Mouse (Mus musculus) embryo, embryonic 11.5 days (tissue): ENCODE data around the gene Ergic1.

ENCODE experiments used
- DNase-seq: peaks from one replicate; pipeline ENCODE4 v3.0.0-alpha.2; 2012; ENCODE audit warnings: low read depth, low spot score

Gene Ergic1

DNA sequence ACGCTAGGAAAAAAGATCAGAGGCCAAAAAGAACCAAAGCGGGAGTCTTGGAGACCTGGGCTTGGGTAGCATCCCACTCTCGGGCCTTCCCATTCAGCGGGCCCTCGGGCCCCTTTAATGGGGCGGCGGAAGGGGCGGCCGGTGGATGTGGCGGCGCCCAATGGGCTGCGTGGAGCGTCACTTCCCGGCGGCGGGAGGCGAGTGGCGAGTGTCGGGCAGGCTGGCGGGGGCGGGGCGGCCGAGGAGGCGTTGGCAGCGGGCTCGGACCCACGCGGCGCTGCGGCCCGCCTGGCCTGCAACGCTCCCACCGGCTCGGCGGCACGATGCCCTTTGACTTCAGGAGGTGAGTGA is at the start of gene Ergic1:
Gene Ergic1, plus strand, starts transcription at position 200 of the 351 bp plus-strand sequence.
- DNase-seq, result peak; percentile 68

DNA sequence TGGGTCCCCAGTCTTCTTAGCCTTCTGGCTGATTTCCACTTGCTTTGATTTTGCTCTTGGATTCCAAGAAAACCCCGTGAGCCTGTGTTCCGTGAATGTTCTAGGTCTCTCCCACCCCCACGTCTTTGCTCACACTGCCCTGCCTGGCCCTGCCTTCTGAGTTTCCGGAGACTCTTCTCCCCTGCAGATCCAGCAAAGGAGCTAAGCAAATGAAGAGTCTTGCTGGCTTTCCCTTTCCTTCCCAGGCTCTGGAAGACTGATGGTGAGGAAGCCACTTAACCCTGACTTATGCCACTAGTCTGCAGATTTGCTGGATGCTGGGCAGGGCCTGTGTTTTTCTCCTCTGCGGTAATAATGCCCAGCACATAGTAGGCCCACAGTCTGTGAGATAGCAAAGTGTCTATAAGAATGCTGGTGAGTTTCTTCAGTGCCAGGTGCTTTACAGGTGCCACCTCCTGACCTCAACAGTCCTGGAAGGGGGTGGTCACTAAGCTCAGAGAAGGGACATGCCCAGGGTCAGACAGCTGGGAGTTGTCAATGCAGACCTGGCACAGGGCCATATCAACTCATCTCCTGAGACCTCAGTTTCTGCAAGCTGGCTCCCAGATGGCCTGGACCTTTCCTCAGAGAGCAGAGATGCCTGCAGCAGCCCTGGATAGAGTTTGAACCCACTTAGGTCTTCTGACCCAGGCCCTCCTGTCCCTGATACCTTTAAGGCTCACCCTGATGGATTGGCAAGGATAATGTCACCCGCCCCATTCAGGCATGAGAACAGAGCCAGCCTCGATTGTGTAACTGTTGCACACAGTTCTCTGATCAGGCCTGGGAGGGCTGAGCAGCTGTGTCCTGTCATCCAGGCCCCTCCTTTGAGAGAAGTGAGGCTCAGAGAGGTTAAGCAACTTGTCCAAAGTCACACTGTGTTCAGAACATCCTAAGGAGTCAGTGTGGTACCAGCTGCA is 49.2 kb upstream of the Ergic1 start:
- no peak for DNase-seq

DNA sequence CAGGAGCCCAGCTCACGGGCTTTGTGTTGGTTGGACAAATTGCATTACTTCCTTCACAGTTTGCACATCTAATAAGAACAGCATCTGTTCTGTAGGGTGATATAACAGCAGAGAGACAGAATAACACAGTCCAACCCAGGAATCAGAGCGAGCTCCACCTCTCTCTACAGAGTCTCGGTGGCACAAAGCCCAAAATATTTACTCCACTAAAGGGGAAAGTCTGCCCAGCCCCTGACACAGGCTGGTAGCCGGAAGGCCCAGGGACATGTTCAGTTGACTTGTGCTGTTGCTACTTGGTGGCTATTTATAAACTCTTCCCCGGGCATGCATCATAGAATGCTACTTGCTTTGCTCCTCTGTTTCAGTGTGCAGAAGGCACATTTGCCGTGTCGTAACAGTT is 48.3 kb upstream of the Ergic1 start:
- no peak for DNase-seq

DNA sequence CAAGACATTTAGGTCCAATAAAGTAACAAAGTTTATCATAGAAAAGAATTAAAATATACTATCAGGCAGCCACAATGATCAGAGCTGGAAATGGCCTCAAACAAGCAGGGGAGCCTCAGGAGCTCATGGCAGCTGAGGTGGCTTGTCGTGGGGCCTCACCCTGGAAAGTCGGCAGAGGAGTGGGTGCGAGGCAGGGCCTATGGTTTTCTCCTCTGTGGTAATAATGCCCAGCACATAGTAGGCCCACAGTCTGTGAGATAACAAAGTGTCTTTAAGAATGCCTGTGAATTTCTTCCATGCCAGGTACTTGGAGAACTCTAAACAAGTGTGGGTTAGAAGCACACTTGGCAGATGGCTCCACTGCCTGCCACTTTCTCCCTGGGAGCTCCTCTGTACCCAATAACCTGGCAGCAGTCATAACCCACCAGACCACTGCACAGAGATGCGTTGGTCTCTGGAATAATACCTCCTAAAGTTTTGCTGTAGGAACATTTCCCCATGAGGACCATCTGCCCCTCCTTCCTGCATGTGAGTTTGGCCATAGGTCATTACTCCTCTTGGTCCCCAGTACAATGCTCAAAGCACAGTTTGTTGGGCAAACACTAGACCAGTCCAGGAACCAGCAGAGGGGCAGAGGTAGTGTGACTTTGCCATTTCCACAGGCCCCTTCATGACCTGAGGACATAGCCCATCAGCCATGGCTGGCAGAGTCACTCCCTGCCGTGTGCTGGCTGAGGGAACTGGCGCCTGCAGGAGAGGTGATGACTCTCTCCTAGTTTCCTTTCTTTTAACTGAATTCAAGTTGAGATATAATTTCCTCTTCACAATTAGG is 47.6 kb upstream of the Ergic1 start:
- DNase-seq, result no peak

DNA sequence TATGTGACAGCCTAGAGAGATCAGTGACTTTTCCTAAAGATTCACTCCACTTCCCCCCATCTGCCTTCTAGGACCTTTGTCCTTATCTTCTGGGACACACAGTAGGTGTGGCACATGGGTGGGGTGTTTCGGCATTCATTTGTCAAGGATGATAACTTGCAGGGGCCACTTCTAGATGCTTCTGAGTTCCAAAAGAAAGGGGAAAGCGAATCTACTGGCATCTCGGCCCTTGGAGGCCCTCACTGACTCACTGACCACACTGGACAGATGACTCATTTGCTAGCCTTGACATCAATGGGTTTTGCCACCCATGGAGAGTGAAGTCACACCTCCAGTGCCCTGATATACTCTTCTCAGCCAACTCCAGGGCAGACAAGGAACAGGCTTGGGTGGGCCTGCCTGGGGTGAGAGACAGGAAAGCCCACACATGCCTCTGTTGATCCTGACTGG is 46.7 kb upstream of the Ergic1 start:
- DNase-seq, result no peak

DNA sequence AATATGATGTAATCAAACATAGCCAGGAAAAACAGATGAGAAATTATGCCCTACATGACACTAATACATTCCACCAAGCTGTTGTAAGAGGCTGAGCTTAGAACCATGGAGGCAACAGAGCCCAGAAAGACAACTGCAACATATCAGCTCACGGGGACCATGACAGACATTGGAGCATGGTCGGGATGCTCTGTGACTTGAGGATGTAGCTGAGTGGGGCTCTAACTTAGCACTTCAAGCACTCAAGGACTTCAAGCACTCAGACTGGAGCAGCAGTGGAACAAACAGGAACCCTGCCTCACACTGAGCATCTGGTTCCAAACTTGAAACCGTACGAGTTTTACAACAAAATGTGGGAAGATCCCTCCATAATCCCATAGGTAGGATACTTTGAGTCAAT is 45.6 kb upstream of the Ergic1 start:
- no peak for DNase-seq

DNA sequence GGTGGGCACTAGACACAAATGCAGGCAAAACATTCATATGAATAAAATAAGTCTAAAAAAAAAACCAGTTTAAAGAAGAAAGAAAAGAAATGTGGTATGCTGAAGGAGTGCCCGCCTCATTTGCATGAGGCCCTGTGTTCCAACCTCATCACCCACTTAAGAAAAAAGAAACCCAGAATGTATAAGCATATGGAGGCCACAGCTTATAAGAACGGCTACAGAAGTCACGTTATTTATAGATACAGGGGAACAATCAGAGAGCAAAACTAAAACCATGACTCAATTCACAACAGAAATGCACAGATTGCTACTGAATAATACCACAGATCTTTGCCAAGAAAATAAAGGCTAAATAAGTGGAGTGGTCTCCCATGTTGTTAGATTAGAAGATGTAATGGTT is 43.0 kb upstream of the Ergic1 start:
- no peak for DNase-seq

DNA sequence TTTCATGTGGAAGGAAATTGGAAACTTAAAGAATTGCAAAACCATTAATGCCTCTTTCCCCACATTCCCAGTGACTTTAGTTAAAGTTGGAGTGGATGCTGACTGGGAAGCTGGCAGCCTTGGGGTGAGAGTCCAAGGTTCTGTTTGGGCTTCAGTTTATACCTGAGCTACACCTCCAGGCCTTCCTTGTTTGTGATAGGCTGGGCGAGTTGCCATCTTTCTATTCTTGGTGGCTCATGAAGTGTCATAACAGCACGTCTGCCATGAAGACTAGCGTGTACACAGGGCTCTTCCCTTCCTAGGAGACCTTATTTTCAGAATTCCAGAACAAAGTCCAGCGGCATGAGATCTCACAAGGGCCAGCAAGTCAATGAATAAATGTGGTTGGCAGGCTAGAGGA is 38.6 kb upstream of the Ergic1 start:
- no peak for DNase-seq

DNA sequence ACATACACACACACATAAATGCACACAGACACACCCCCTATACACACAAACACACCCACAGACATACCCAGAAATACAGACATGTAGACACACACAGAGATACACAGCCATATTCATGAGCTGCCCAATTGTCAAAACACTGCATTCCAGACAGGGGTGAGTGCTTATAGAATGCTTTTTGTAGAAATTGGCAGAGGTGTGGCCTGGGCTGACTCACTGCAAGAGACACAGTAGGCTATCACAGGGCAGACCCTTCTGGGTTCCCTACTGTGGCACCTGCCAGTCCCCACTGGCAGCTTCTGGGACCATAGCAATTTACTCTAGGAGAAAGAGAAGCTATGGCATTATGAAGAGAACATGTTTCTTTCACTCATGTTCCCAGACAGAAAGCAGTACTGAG is 37.0 kb upstream of the Ergic1 start:
- no peak for DNase-seq

DNA sequence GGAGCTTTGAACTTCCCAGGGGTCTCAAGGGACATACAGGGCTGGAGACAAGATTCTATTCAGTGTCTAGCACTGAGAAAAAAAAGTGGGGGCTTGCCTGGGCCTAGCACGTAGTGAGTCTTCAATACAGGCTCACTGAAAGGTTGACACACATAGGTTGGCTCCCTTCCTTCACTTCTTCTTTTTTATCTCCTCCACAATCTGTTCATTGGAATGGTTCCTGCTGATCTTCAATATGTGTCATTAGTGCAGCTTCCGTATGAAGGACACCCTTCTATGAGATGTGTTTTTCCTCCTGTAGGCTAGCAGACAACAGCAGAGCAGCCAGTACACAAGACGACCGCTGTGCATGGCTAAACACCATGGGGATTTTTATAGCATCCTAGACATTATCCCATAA is 36.5 kb upstream of the Ergic1 start:
- no peak for DNase-seq

DNA sequence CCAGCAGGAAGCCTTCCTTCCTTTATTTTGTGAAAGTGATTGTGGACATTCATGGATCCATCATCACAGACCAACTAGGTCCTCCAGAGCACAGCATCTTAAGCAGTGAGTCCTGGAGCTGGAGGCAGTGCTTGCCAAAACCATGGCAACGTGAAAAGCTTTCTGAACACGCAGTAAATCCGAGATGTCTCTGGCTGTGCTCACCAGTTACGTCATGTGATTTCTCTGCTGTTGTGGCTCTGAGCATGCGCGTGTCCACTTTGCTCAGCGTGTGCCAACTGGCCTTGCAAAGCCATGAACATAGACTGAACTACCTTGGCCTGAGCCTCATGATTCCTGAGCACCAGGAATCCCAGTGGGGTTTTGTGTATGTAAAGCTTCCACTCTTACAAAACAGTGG is 36.0 kb upstream of the Ergic1 start:
- no peak for DNase-seq

DNA sequence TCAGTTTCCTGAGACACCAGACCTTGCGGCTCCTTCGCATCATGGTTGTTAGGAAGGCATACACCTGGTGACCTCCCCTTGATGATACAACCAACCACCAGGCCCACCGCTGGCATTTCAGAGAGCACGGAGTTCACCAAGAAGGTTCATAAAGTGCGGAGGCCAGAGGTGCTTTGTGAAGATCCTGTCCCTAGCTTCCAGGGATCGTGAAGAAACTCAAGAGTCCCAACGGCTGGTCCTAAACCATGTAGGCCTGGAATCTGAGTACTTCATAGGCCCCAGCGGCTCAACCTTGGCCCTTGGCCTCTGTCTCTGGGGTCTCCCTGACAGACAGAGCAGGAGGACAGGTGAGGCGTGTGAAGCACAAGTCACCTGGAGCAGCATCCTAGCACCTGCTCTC is 34.0 kb upstream of the Ergic1 start:
- DNase-seq, result no peak

DNA sequence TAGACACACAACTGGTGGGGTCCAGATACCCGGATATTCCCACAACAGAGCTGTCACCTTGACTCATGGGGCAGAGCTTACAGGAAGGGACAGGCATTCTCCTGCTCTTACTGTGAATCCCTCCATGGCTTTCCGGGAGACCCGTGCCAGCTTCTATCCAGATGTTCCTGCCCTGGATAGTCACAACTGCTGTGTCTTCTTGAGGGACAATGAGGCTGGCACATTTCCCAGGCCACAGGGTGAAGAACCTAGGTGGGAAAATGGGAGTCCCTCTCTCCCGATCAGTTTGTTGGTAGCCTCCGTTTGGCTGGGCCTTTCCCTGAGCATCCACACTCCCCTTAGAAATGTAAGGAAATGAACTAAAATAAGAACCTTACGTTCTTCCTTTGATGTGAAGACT is 32.5 kb upstream of the Ergic1 start:
- no peak for DNase-seq

DNA sequence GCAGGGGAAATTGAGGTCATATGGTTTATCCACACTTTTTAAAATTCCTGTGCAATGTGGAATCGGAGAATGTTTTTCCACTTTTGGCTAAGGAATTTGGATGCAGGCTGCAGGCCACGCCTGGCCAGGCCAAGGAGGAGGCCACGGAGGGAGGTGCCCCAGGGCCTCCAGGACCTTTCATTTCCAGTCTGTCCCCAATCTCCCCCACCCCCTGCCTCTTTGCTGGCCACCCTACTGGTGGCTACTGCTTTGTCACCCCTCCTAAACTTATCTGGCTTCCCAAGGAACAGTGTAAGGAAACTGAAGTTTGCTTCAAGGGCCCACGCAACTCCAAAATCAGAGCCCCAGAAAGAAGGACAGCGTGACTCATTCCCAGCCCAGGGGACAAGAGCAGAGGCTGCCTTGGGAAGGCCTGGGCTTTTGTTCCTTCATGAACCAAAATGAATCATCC is 31.5 kb upstream of the Ergic1 start:
- no peak for DNase-seq

DNA sequence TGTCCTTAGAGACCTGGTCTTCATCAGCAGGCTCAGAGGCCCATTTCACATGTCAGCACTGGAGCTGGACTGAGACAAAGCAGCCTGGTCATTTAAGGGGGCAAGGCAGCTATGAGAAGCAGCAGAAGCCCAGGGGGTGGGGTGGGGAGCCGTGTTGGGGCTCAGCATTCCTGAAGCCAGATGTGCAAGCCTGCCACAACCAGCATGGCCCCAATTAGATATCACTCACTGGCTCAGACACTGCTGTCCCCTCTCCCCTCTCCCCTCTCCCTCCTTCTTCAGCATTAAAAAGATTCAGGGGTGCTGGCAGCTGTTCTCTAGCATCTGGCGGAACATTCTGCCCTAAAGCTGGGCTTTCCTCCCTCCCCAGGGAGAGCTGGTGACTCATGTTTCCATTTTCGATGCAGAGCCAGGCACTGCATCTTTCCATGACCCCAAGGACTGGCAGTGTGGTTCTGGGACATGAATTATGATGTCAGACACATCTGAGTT is 30.7 kb upstream of the Ergic1 start:
- DNase-seq, result no peak

DNA sequence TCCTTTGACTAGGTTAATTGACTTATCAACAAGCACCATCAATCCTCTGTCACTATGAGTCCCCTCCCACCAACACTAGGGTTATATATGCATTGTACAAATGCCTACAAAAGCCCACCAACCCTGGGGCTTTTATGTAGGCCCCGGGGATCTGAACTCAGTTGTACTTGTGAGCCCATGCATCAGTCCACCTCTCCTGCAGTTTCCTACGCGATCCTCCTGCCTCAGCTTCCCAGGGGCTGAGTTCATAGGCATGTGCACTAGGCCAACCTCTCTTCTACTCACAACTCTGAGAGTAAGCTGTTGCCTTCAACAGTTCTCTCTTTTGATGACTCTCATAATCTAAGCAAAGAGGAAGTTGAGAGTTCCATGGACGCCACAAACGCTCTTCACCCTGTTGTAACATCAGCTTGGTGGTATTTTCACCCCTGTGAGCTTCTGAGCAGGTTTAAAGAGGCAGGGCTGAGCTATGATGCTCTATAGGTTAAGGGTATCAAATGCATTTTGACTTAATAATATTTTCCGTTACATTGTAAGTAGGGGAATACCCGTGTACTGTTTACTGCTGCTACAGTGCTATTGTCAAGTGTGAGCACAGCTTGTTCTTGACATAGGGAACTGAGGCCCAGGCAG is 29.8 kb upstream of the Ergic1 start:
- DNase-seq, result no peak

DNA sequence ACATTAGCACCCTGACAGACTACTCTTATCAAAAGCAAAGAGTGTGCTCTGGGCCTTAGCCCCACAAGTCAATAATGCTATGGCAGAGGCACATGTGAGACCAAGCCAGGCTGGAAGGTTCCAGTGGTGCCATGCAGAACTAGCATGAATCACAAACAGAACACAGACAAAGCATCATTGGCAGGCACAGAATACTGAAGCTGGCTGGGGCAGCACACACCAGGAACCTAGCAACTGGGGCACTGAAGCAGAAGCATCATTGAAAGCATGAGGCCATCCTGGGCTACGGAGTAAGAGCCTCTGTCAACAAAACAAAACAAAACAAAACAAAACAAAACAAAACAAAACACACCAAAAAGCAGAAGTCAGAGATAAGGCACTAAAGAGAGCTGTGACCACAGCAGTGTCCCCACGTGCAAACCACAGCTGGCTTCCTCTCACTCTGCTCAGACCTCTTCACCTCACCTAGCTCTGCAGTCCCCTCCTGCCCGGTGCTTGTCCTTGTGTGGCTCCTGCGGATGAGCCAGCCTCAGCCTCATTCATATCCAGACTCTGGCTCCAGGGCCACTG is 28.7 kb upstream of the Ergic1 start:
- no peak for DNase-seq

DNA sequence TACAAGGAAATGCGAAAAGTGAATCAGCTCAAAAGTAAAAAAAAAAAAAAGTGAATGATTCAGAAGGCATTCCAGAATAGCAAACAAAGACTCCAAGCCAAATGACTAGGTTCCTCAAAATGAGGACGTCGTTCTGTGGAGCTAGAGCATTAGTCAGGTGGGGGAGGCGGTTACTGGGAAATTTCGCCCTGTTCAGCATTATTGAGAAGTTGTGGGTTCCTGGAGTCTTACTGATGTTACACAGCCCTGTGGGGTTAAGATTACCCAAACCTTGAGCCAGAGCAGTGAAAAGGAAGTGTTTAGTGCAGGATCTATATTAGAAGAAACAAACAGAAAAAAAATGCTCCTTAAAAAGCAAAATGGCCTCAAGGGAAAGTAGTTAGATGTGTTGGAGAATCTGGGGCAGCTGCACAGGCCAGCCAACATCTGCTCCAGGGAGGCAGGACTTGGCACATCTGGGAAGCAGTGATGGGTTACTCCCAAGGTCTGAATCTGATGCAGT is 27.4 kb upstream of the Ergic1 start:
- no peak for DNase-seq

DNA sequence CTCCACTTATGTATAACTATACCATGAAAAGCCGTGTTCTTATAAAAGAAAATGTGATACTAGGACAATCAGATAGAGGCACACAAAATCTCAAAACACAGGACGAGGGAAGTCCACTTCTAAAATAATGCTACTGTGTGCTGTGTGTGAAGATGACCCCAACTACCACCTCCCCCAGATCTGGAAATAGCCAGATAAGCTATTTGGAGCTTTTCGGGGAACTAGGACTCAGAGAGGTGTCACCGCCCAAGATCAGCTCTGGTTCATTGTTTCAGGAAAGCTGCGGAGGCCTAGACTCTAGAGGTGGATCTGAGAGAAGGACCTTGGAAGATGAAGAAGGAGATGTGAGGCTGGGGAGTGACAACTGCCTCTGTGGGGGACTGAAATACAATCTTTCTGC is 26.6 kb upstream of the Ergic1 start:
- DNase-seq, result no peak

DNA sequence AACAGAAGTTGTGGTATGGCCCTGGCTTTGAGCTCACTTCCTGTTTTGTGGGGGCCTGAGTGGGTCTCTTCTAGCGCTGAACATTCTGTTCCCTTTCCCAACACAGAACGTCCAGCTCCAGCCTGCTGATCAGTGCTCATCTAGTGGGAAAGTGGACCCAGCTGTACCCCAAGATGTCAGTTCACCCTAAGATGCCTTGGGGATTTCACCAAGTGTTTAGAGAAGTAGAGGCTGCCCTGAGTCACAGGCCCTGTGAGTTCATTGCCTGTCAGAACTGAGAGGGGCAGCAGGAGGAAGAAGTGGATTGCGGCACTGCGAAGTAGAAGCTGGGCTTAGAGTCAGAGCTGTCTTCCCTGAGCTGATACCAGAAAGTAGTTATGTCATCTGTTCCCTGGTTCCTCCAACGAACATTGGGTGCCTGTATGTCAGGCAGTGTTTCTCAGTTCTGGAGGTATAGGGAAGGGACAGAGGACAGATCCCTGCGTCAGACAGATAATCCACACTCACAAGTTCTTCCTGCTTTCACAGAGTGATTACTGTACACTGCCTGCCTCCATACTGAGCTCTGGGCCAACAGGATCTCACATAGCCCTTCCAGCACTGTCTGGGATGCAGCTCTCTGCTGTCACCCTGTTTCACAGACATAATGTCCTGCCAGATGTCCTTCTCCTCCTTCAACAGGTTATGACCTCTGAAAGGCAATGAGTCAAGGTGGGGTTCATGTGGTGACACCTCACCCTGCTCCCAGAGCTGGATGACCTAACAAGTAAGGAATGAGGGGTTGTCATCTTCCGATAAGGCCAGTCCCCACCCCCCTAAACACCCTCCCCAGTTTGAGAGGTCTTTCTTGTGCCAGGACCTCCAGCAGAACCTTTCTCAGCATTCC is 25.8 kb upstream of the Ergic1 start:
- DNase-seq, result no peak
